Mouse (Mus musculus): ENCODE measurements around the gene Acsl6. TPM values are rescaled to one million over a fixed set of nuclear protein-coding genes. Genes with fewer than 3 reads are reported as not detected.

Gene Acsl6
- polyA plus RNA-seq, 1 experiment from 2014 or later, result 1.3 TPM

GRCm38 (mm10) chr11:54303076-54303727 is 396 bp upstream of the Acsl6 start:
- Histone ChIP-seq H3K4me1 (ENCODE audit: control insufficient read depth, insufficient read depth, low read length) (peaks cover 5% of the 10 kb centered on the region; the same call in 1 of the 2 replicates), H3K27ac (ENCODE audit: low read depth, low read length) (no peak overlapping the region), H3K9me3 (ENCODE audit: control insufficient read depth, low read length) (peaks cover 4% of the 10 kb centered on the region; the same call in 1 of the 2 replicates), H3K4me2 (replicated peaks; ENCODE audit: low read depth, low read length) (peak overlapping the region; percentile 96; the same call in 1 of the 2 replicates), H3K36me3 (ENCODE audit: control insufficient read depth, insufficient read depth, low read length) (no peaks in the 10 kb centered on the region), H3K9ac (ENCODE audit: low read depth, low read length) (no peak overlapping the region), H3K4me3 (ENCODE audit: low read length) (peak overlapping the region; percentile 54), H3K27me3 (ENCODE audit: control insufficient read depth, insufficient read depth, low read length) (peaks cover 8% of the 10 kb centered on the region)
- 23% methylated on average over 6 of the region's 6 CpGs for WGBS
- ATAC-seq (ENCODE audit: low FRiP score, low TSS enrichment), result no peak

GRCm38 (mm10) chr11:54304471-54304873 is 874 bp downstream of the Acsl6 start:
- Histone ChIP-seq H3K4me1 (ENCODE audit: control insufficient read depth, insufficient read depth, low read length) (peaks cover 5% of the 10 kb centered on the region; the same call in 1 of the 2 replicates), H3K9ac (ENCODE audit: low read depth, low read length) (peak overlapping the region; percentile 42; the same call in 1 of the 2 replicates), H3K4me2 (replicated peaks; ENCODE audit: low read depth, low read length) (peak overlapping the region; percentile 96), H3K36me3 (ENCODE audit: control insufficient read depth, insufficient read depth, low read length) (no peaks in the 10 kb centered on the region), H3K27me3 (ENCODE audit: control insufficient read depth, insufficient read depth, low read length) (peaks cover 8% of the 10 kb centered on the region), H3K27ac (ENCODE audit: low read depth, low read length) (no peak overlapping the region), H3K9me3 (ENCODE audit: control insufficient read depth, low read length) (no peaks in the 10 kb centered on the region), H3K4me3 (ENCODE audit: low read length) (peak overlapping the region; percentile 54)
- ATAC-seq (ENCODE audit: low FRiP score, low TSS enrichment), result no peak
- 4% methylated on average over 7 of the region's 7 CpGs for WGBS

GRCm38 (mm10) chr11:54305331-54305730 is 1.7 kb downstream of the Acsl6 start:
- peaks cover 8% of the 10 kb centered on the region for H3K27me3 ChIP-seq (ENCODE audit: control insufficient read depth, insufficient read depth, low read length)
- ATAC-seq (ENCODE audit: low FRiP score, low TSS enrichment), result no peak
- H3K9me3 ChIP-seq (ENCODE audit: control insufficient read depth, low read length), result no peaks in the 10 kb centered on the region
- H3K4me2 ChIP-seq (replicated peaks; ENCODE audit: low read depth, low read length), result no peak overlapping the region
- H3K27ac ChIP-seq (ENCODE audit: low read depth, low read length), result no peak overlapping the region
- H3K36me3 ChIP-seq (ENCODE audit: control insufficient read depth, insufficient read depth, low read length), result no peaks in the 10 kb centered on the region
- peaks cover 5% of the 10 kb centered on the region; the same call in 1 of the 2 replicates for H3K4me1 ChIP-seq (ENCODE audit: control insufficient read depth, insufficient read depth, low read length)
- H3K4me3 ChIP-seq (ENCODE audit: low read length), result no peak overlapping the region
- H3K9ac ChIP-seq (ENCODE audit: low read depth, low read length), result no peak overlapping the region
- WGBS, result 85% methylated on average over 3 of the region's 3 CpGs

GRCm38 (mm10) chr11:54307139-54307816 is 3.7 kb downstream of the Acsl6 start:
- Histone ChIP-seq H3K4me2 (replicated peaks; ENCODE audit: low read depth, low read length) (no peak overlapping the region), H3K4me1 (ENCODE audit: control insufficient read depth, insufficient read depth, low read length) (peaks cover 5% of the 10 kb centered on the region; the same call in 1 of the 2 replicates), H3K27me3 (ENCODE audit: control insufficient read depth, insufficient read depth, low read length) (peaks cover 8% of the 10 kb centered on the region), H3K4me3 (ENCODE audit: low read length) (no peak overlapping the region), H3K36me3 (ENCODE audit: control insufficient read depth, insufficient read depth, low read length) (no peaks in the 10 kb centered on the region), H3K9ac (ENCODE audit: low read depth, low read length) (no peak overlapping the region), H3K27ac (ENCODE audit: low read depth, low read length) (no peak overlapping the region), H3K9me3 (ENCODE audit: control insufficient read depth, low read length) (no peaks in the 10 kb centered on the region)
- ATAC-seq (ENCODE audit: low FRiP score, low TSS enrichment), result no peak
- 73% methylated on average over 7 of the region's 7 CpGs for WGBS

GRCm38 (mm10) chr11:54310588-54310987 is 7.0 kb downstream of the Acsl6 start:
- no peaks in the 10 kb centered on the region for H3K27me3 ChIP-seq (ENCODE audit: control insufficient read depth, insufficient read depth, low read length)
- WGBS, result 43% methylated on average over 2 of the region's 2 CpGs
- H3K36me3 ChIP-seq (ENCODE audit: control insufficient read depth, insufficient read depth, low read length), result no peaks in the 10 kb centered on the region
- H3K9ac ChIP-seq (ENCODE audit: low read depth, low read length), result no peak overlapping the region
- no peak overlapping the region for H3K4me2 ChIP-seq (replicated peaks; ENCODE audit: low read depth, low read length)
- no peak overlapping the region for H3K4me3 ChIP-seq (ENCODE audit: low read length)
- H3K4me1 ChIP-seq (ENCODE audit: control insufficient read depth, insufficient read depth, low read length), result no peaks in the 10 kb centered on the region
- H3K27ac ChIP-seq (ENCODE audit: low read depth, low read length), result no peak overlapping the region
- no peak for ATAC-seq (ENCODE audit: low FRiP score, low TSS enrichment)
- no peaks in the 10 kb centered on the region for H3K9me3 ChIP-seq (ENCODE audit: control insufficient read depth, low read length)

GRCm38 (mm10) chr11:54312021-54312420 is 8.4 kb downstream of the Acsl6 start:
- ATAC-seq (ENCODE audit: low FRiP score, low TSS enrichment), result no peak
- Histone ChIP-seq H3K9me3 (ENCODE audit: control insufficient read depth, low read length) (no peaks in the 10 kb centered on the region), H3K36me3 (ENCODE audit: control insufficient read depth, insufficient read depth, low read length) (no peaks in the 10 kb centered on the region), H3K4me3 (ENCODE audit: low read length) (no peak overlapping the region), H3K4me1 (ENCODE audit: control insufficient read depth, insufficient read depth, low read length) (no peaks in the 10 kb centered on the region), H3K9ac (ENCODE audit: low read depth, low read length) (no peak overlapping the region), H3K27ac (ENCODE audit: low read depth, low read length) (no peak overlapping the region), H3K27me3 (ENCODE audit: control insufficient read depth, insufficient read depth, low read length) (no peaks in the 10 kb centered on the region), H3K4me2 (replicated peaks; ENCODE audit: low read depth, low read length) (no peak overlapping the region)
- 13% methylated on average over 5 of the region's 5 CpGs for WGBS

- Histone ChIP-seq H3K36me3 (ENCODE audit: control insufficient read depth, insufficient read depth, low read length) (no peaks in the 10 kb centered on the region), H3K27ac (ENCODE audit: low read depth, low read length) (no peak overlapping the region), H3K9ac (ENCODE audit: low read depth, low read length) (no peak overlapping the region), H3K4me3 (ENCODE audit: low read length) (no peak overlapping the region), H3K9me3 (ENCODE audit: control insufficient read depth, low read length) (no peaks in the 10 kb centered on the region), H3K4me1 (ENCODE audit: control insufficient read depth, insufficient read depth, low read length) (no peaks in the 10 kb centered on the region), H3K27me3 (ENCODE audit: control insufficient read depth, insufficient read depth, low read length) (no peaks in the 10 kb centered on the region), H3K4me2 (replicated peaks; ENCODE audit: low read depth, low read length) (no peak overlapping the region)
- WGBS, result 22% methylated on average over 1 of the region's 1 CpGs
- no peak for ATAC-seq (ENCODE audit: low FRiP score, low TSS enrichment)
Measured at GRCm38 (mm10) chr11:54312603-54313002, 9.0 kb downstream of the Acsl6 start.

- WGBS, result 64% methylated on average over 7 of the region's 7 CpGs
- no peak for ATAC-seq (ENCODE audit: low FRiP score, low TSS enrichment)
- H3K4me3 ChIP-seq (ENCODE audit: low read length), result no peak overlapping the region
- H3K4me2 ChIP-seq (replicated peaks; ENCODE audit: low read depth, low read length), result no peak overlapping the region
- H3K4me1 ChIP-seq (ENCODE audit: control insufficient read depth, insufficient read depth, low read length), result no peaks in the 10 kb centered on the region
- H3K36me3 ChIP-seq (ENCODE audit: control insufficient read depth, insufficient read depth, low read length), result no peaks in the 10 kb centered on the region
- H3K9me3 ChIP-seq (ENCODE audit: control insufficient read depth, low read length), result no peaks in the 10 kb centered on the region
- no peak overlapping the region for H3K27ac ChIP-seq (ENCODE audit: low read depth, low read length)
- H3K9ac ChIP-seq (ENCODE audit: low read depth, low read length), result no peak overlapping the region
- no peaks in the 10 kb centered on the region for H3K27me3 ChIP-seq (ENCODE audit: control insufficient read depth, insufficient read depth, low read length)
Measured at GRCm38 (mm10) chr11:54313391-54314360, 10.1 kb downstream of the Acsl6 start.

All from kidney, embryonic 14.5 days (tissue).